Mouse (Mus musculus) CH12.LX (cell line): ENCODE results near the gene Anapc16. TPM values are rescaled to one million over a fixed set of nuclear protein-coding genes. Genes with fewer than 3 reads are reported as not detected.

Experiments
- DNase-seq: peaks from one replicate; pipeline ENCODE4 v3.0.0-alpha.2; 2013; ENCODE audit errors: extremely low read depth
- H3K27ac ChIP-seq: 2 replicates; pipeline ENCODE4 v1.5.1; 2012; ENCODE audit warnings: low read depth, mild to moderate bottlenecking, control low read depth, moderate library complexity; ENCODE audit not compliant: insufficient read depth
- H3K27me3 ChIP-seq: replicated peaks from 2 replicates; pipeline ENCODE3; 2012; ENCODE audit warnings: inconsistent platforms
- H3K36me3 ChIP-seq, 2 experiments: replicated peaks in 1 of 2; 2 replicates each; pipeline versions ENCODE3 to v1.6.1; 2012; ENCODE audit warnings: inconsistent platforms in 1 of 2, low read length in 1 of 2, mild to moderate bottlenecking in 1 of 2, mixed read lengths in 1 of 2, moderate library complexity in 1 of 2; ENCODE audit not compliant: control insufficient read depth in 1 of 2, insufficient read depth in 1 of 2
- H3K4me1 ChIP-seq, 2 experiments: 2 replicates each; pipeline ENCODE4 v1.6.1; 2012; ENCODE audit warnings: inconsistent platforms in 1 of 2, moderate library complexity in 1 of 2; ENCODE audit not compliant: insufficient read depth in 2 of 2, control insufficient read depth in 1 of 2
- H3K4me2 ChIP-seq: 2 replicates; pipeline ENCODE4 v1.6.1; 2012; ENCODE audit warnings: low read depth, mild to moderate bottlenecking, control low read depth; ENCODE audit not compliant: poor library complexity, insufficient read depth, severe bottlenecking
- H3K4me3 ChIP-seq, 3 experiments: fragments of 150-350 bp in 1 of 3; sonication (generic) in 1 of 3; replicated peaks in 1 of 3; 2 replicates each; pipeline versions ENCODE3 to v1.5.1; 2011 to 2012; ENCODE audit warnings: low read depth in 2 of 3, low read length in 2 of 3, mild to moderate bottlenecking in 2 of 3, moderate library complexity in 2 of 3, control low read depth in 1 of 3, improper control_type of control experiment in 1 of 3, inconsistent platforms in 1 of 3, mixed read lengths in 1 of 3; ENCODE audit not compliant: poor library complexity in 1 of 3
- H3K79me2 ChIP-seq: replicated peaks from 2 replicates; pipeline ENCODE4 v1.6.1; 2012; ENCODE audit warnings: mild to moderate bottlenecking, moderate library complexity; ENCODE audit not compliant: control insufficient read depth, poor library complexity, insufficient read depth, severe bottlenecking; ENCODE audit errors: extremely low read depth
- H3K9ac ChIP-seq: 2 replicates; pipeline ENCODE4 v1.6.1; 2012; ENCODE audit warnings: low read depth, mild to moderate bottlenecking, control low read depth, moderate library complexity; ENCODE audit not compliant: insufficient read depth
- H3K9me3 ChIP-seq: replicated peaks from 2 replicates; pipeline ENCODE3; 2012; ENCODE audit warnings: low read length, inconsistent platforms, mixed read lengths
- BHLHE40 ChIP-seq: IDR thresholded peaks from 2 replicates; pipeline ENCODE4 v1.6.1; 2011; ENCODE audit warnings: mild to moderate bottlenecking, low read depth, low read length, improper control_type of control experiment
- CHD1 ChIP-seq: IDR thresholded peaks from 2 replicates; pipeline ENCODE4 v1.6.1; 2012; ENCODE audit warnings: low read depth, low read length, improper control_type of control experiment, inconsistent platforms
- CHD2 ChIP-seq: IDR thresholded peaks from 2 replicates; pipeline ENCODE4 v1.6.1; 2011; ENCODE audit warnings: low read length, improper control_type of control experiment
- CTCF ChIP-seq, 2 experiments: IDR thresholded peaks in 1 of 2; conservative IDR thresholded peaks in 1 of 2; 2 replicates each; pipeline ENCODE4 v1.5.1; 2011 to 2012; ENCODE audit warnings: low read depth in 2 of 2, low read length in 2 of 2, improper control_type of control experiment in 1 of 2, inconsistent platforms in 1 of 2, mild to moderate bottlenecking in 1 of 2, moderate library complexity in 1 of 2
- E2F4 ChIP-seq: IDR thresholded peaks from 2 replicates; pipeline ENCODE4 v1.6.1; 2011; ENCODE audit warnings: low read depth, low read length, improper control_type of control experiment; ENCODE audit not compliant: insufficient replicate concordance
- ELF1 ChIP-seq: IDR thresholded peaks from 2 replicates; pipeline ENCODE4 v1.6.1; 2014; ENCODE audit warnings: low read depth, mild to moderate bottlenecking, inconsistent platforms, low read length, improper control_type of control experiment
- EP300 ChIP-seq: IDR thresholded peaks from 2 replicates; pipeline ENCODE4 v1.6.1; 2011; ENCODE audit warnings: low read length, improper control_type of control experiment
- ETS1 ChIP-seq: conservative IDR thresholded peaks from 2 replicates; pipeline ENCODE4 v1.6.1; 2012; ENCODE audit warnings: low read depth, mild to moderate bottlenecking, inconsistent platforms, low read length, improper control_type of control experiment, moderate library complexity
- GABPA ChIP-seq: IDR thresholded peaks from 2 replicates; pipeline ENCODE4 v1.6.1; 2012; ENCODE audit warnings: low read depth, low read length, improper control_type of control experiment, inconsistent platforms; ENCODE audit not compliant: insufficient replicate concordance
- HCFC1 ChIP-seq: IDR thresholded peaks from 2 replicates; pipeline ENCODE4 v1.6.1; 2012; ENCODE audit warnings: low read depth, mild to moderate bottlenecking, inconsistent platforms, low read length, improper control_type of control experiment
- IRF4 ChIP-seq: IDR thresholded peaks from 2 replicates; pipeline ENCODE4 v1.6.1; 2014; ENCODE audit warnings: low read depth, mild to moderate bottlenecking, inconsistent platforms, low read length, improper control_type of control experiment
- JUN ChIP-seq: IDR thresholded peaks from 2 replicates; pipeline ENCODE4 v1.6.1; 2011; ENCODE audit warnings: low read depth, mild to moderate bottlenecking, low read length, improper control_type of control experiment, moderate library complexity; ENCODE audit not compliant: insufficient read depth
- JUND ChIP-seq: conservative IDR thresholded peaks from 2 replicates; pipeline ENCODE4 v1.6.1; 2011; ENCODE audit warnings: low read depth, low read length, improper control_type of control experiment
- KAT2A ChIP-seq: IDR thresholded peaks from 2 replicates; pipeline ENCODE4 v1.6.1; 2012; ENCODE audit warnings: low read length, improper control_type of control experiment, inconsistent platforms; ENCODE audit not compliant: insufficient replicate concordance
- MAFK ChIP-seq: IDR thresholded peaks from 2 replicates; pipeline ENCODE4 v1.6.1; 2011; ENCODE audit warnings: low read length, improper control_type of control experiment; ENCODE audit not compliant: insufficient replicate concordance
- MAX ChIP-seq: IDR thresholded peaks from 2 replicates; pipeline ENCODE4 v1.6.1; 2011; ENCODE audit warnings: low read length, improper control_type of control experiment
- MAZ ChIP-seq: IDR thresholded peaks from 2 replicates; pipeline ENCODE4 v1.6.1; 2012; ENCODE audit warnings: low read depth, mild to moderate bottlenecking, inconsistent platforms, low read length, improper control_type of control experiment, moderate library complexity
- MEF2A ChIP-seq: IDR thresholded peaks from 2 replicates; pipeline ENCODE4 v1.6.1; 2014; ENCODE audit warnings: low read depth, mild to moderate bottlenecking, inconsistent platforms, low read length, improper control_type of control experiment, borderline replicate concordance
- MXI1 ChIP-seq: IDR thresholded peaks from 2 replicates; pipeline ENCODE4 v1.6.1; 2011; ENCODE audit warnings: mild to moderate bottlenecking, low read depth, low read length, improper control_type of control experiment
- MYC ChIP-seq: IDR thresholded peaks from 2 replicates; pipeline ENCODE4 v1.6.1; 2011; ENCODE audit warnings: low read depth, mild to moderate bottlenecking, improper control_type of control experiment, low read length
- NELFE ChIP-seq: IDR thresholded peaks from 2 replicates; pipeline ENCODE4 v1.6.1; 2011; ENCODE audit warnings: low read depth, low read length, improper control_type of control experiment
- NRF1 ChIP-seq: IDR thresholded peaks from 2 replicates; pipeline ENCODE4 v1.6.1; 2014; ENCODE audit warnings: low read depth, mild to moderate bottlenecking, inconsistent platforms, low read length, improper control_type of control experiment, moderate library complexity
- PAX5 ChIP-seq: IDR thresholded peaks from 2 replicates; pipeline ENCODE4 v1.6.1; 2012; ENCODE audit warnings: low read length, inconsistent platforms, mixed read lengths
- POLR2A ChIP-seq: IDR thresholded peaks from 2 replicates; pipeline ENCODE4 v1.6.1; 2011; ENCODE audit warnings: low read depth, mild to moderate bottlenecking, improper control_type of control experiment, low read length
- POLR2AphosphoS2 ChIP-seq: IDR thresholded peaks from 2 replicates; pipeline ENCODE4 v1.6.1; 2011; ENCODE audit warnings: low read depth, low read length, improper control_type of control experiment
- RAD21 ChIP-seq: IDR thresholded peaks from 2 replicates; pipeline ENCODE4 v1.6.1; 2011; ENCODE audit warnings: low read depth, mild to moderate bottlenecking, low read length, improper control_type of control experiment, moderate library complexity
- RCOR1 ChIP-seq: conservative IDR thresholded peaks from 2 replicates; pipeline ENCODE4 v1.6.1; 2012; ENCODE audit warnings: low read depth, mild to moderate bottlenecking, inconsistent platforms, low read length, improper control_type of control experiment
- SIN3A ChIP-seq: IDR thresholded peaks from 2 replicates; pipeline ENCODE4 v1.6.1; 2012; ENCODE audit warnings: low read length, improper control_type of control experiment, inconsistent platforms
- SMC3 ChIP-seq: IDR thresholded peaks from 2 replicates; pipeline ENCODE4 v1.6.1; 2011; ENCODE audit warnings: low read depth, low read length, improper control_type of control experiment
- TBP ChIP-seq: conservative IDR thresholded peaks from 2 replicates; pipeline ENCODE4 v1.6.1; 2011; ENCODE audit warnings: low read depth, low read length, improper control_type of control experiment
- TCF12 ChIP-seq: IDR thresholded peaks from 2 replicates; pipeline ENCODE4 v1.6.1; 2014; ENCODE audit warnings: low read depth, mild to moderate bottlenecking, inconsistent platforms, low read length, improper control_type of control experiment
- UBTF ChIP-seq: IDR thresholded peaks from 2 replicates; pipeline ENCODE4 v1.6.1; 2012; ENCODE audit warnings: low read depth, mild to moderate bottlenecking, inconsistent platforms, low read length, improper control_type of control experiment, moderate library complexity
- USF1 ChIP-seq: IDR thresholded peaks from 2 replicates; pipeline ENCODE4 v1.6.1; 2014; ENCODE audit warnings: low read depth, mild to moderate bottlenecking, inconsistent platforms, low read length, improper control_type of control experiment
- USF2 ChIP-seq: conservative IDR thresholded peaks from 2 replicates; pipeline ENCODE4 v1.6.1; 2011; ENCODE audit warnings: low read depth, low read length, improper control_type of control experiment
- ZC3H11A ChIP-seq: IDR thresholded peaks from 2 replicates; pipeline ENCODE4 v1.6.1; 2012; ENCODE audit warnings: low read depth, mild to moderate bottlenecking, inconsistent platforms, low read length, improper control_type of control experiment
- ZKSCAN1 ChIP-seq: IDR thresholded peaks from 2 replicates; pipeline ENCODE4 v1.6.1; 2012; ENCODE audit warnings: low read depth, inconsistent platforms, low read length, improper control_type of control experiment, borderline replicate concordance
- ZMIZ1 ChIP-seq: IDR thresholded peaks from 2 replicates; pipeline ENCODE4 v1.6.1; 2012; ENCODE audit warnings: low read depth, mild to moderate bottlenecking, inconsistent platforms, low read length, improper control_type of control experiment
- ZNF384 ChIP-seq: IDR thresholded peaks from 2 replicates; pipeline ENCODE4 v1.6.1; 2012; ENCODE audit warnings: low read depth, low read length, improper control_type of control experiment, inconsistent platforms
- dilution Hi-C: fragments of 300-500 bp; cut with MboI; formaldehyde crosslinking; loops from 2 replicates; pipeline ENCODE4 v1.14.3; 2020; ENCODE audit warnings: low sequenced_read_pairs; ENCODE audit not compliant: extremely low pct_unique_long_range_greater_than_20kb, extremely low pct_ligation_motif_present
- in situ Hi-C: fragments of 300-500 bp; cut with MboI; formaldehyde crosslinking; loops from 3 replicates; pipeline ENCODE4 v1.14.3; 2019; ENCODE audit warnings: low sequenced_read_pairs, low pct_ligation_motif_present, low pct_unique_long_range_greater_than_20kb, mixed read lengths
- polyA plus RNA-seq: library from polyadenylated mRNA; unstranded; fragments of >175 nt; gene quantifications from 2 replicates; pipeline ENCODE4 v1.2.1, GENCODE M21; 2012; ENCODE audit warnings: low read depth; ENCODE audit not compliant: insufficient read length
- total RNA-seq, 2 experiments: library from RNA; depleted of rRNA; stranded (reverse); fragments of 300-350 nt in 1 of 2; fragments of >200 nt in 1 of 2; gene quantifications; 2 replicates each; pipeline ENCODE4 v1.2.3; 2012 to 2014

Gene Anapc16
- total and polyA plus RNA-seq, 3 experiments, result 43.9 to 67.6 (median 64.9) TPM

DNA sequence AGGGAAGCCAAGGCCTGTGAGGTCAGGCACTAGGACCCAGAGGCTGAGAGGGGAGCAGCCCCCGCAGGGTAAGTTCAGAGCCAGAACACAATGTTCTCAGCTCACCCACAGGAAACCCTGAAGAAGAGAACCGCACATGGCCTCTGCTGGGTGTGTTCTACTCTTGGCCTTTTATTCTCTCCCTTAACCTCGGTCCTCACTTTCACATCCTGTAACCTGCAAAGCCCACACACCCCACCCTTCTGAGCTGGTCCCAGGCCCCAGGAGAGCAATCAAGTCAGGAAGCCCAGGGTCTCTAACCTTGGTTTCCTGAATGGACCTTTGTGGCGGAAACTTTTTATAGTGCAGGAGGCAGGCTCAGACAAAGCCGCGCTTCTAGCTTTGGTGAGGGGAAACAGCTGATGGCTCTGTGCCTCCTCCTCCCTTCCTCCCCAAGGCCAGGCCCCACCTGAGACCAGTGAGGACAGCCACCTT is 28.7 kb downstream of the Anapc16 start:
- Histone ChIP-seq H3K4me1 (peaks cover 22 to 63% of the 10 kb centered on the region in 2 experiments), H3K27ac (peak overlapping the region; percentile 67), H3K79me2 (no peaks in the 10 kb centered on the region), H3K4me2 (peak overlapping the region; percentile 29; the same call in 1 of the 2 replicates), H3K4me3 (no peak overlapping the region), H3K9me3 (no peaks in the 10 kb centered on the region), H3K36me3 (no peaks in the 10 kb centered on the region), H3K27me3 (no peaks in the 10 kb centered on the region), H3K9ac (peak overlapping the region; percentile 53)
- dilution Hi-C loops, result no loop called here
- in situ Hi-C loops, result no loop called here
- DNase-seq, result peak; percentile 84
- peak; percentile 76; the same call in 1 of the 2 replicates for TF ChIP-seq MEF2A
- TF ChIP-seq MAZ, result no peak; the same call in none of the 2 replicates
- TF ChIP-seq GABPA, result no peak
- no peak for TF ChIP-seq USF2
- TF ChIP-seq SIN3A, result no peak; the same call in 1 of the 2 replicates
- no peak for TF ChIP-seq NRF1
- no peak for TF ChIP-seq HCFC1
- TF ChIP-seq MAFK, result no peak
- no peak for TF ChIP-seq ZC3H11A
- no peak; the same call in 1 of the 2 replicates for TF ChIP-seq RAD21
- TF ChIP-seq KAT2A, result no peak
- 0 out of 2 replicates have a peak, but pooled peaks have one; percentile 60 for TF ChIP-seq CHD2
- peak; percentile 67 for TF ChIP-seq BHLHE40
- peak; percentile 55; the same call in 1 of the 2 replicates for TF ChIP-seq MAX
- TF ChIP-seq JUND, result no peak
- TF ChIP-seq E2F4, result no peak
- peak; percentile 65 for TF ChIP-seq POLR2A
- TF ChIP-seq MXI1, result 0 out of 2 replicates have a peak, but pooled peaks have one; percentile 51
- peak; percentile 29 for TF ChIP-seq EP300
- peak; percentile 61; the same call in 1 of the 2 replicates for TF ChIP-seq RCOR1
- TF ChIP-seq SMC3, result no peak
- TF ChIP-seq PAX5, result no peak
- no peak; the same call in 1 of the 2 replicates for TF ChIP-seq ZMIZ1
- TF ChIP-seq ETS1, result peak; percentile 88
- no peak for TF ChIP-seq UBTF
- no peak for TF ChIP-seq POLR2AphosphoS2
- peak; percentile 72 for TF ChIP-seq TBP
- peak; percentile 87 for TF ChIP-seq IRF4
- no peak for TF ChIP-seq CHD1
- TF ChIP-seq ZNF384, result no peak
- 0 out of 2 replicates have a peak, but pooled peaks have one; percentile 34 for TF ChIP-seq JUN
- TF ChIP-seq ZKSCAN1, result no peak
- peak; percentile 75 for TF ChIP-seq TCF12
- no peak for TF ChIP-seq USF1
- TF ChIP-seq NELFE, result no peak
- peak; percentile 54; the same call in 1 of the 2 replicates for TF ChIP-seq ELF1
- no peak for TF ChIP-seq CTCF (conservative IDR thresholded peaks at IDR 0.05 in 1 of 2, IDR thresholded peaks at IDR 0.05 in 1 of 2; ENCODE audit: low read depth in 2 of 2, low read length in 2 of 2)
- peak; percentile 94 for TF ChIP-seq MYC
